Mouse (Mus musculus): Measurements from ENCODE around the gene Ctbp1.

The Ctbp1 gene

DNA sequence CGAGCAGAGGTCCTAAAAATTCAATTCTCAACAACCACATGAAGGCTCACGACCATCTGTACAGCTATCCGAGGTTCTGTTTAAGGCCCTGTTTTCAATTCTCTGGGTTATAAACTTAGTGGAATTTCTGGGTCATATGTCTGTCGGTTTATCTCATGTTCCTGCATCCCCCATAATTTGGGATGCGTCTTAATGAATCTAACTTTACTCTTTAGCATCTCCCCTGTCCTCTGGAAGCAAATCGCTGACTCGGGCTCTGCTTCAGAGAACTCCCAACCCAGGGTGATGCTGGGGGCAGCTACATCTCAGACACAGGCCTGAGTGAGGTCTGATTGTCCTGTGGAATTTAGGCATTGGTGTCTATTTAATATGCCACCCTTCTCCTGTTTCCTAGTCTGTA lies 70.5 kb downstream of the Ctbp1 start:
- no peak for DNase-seq

DNA sequence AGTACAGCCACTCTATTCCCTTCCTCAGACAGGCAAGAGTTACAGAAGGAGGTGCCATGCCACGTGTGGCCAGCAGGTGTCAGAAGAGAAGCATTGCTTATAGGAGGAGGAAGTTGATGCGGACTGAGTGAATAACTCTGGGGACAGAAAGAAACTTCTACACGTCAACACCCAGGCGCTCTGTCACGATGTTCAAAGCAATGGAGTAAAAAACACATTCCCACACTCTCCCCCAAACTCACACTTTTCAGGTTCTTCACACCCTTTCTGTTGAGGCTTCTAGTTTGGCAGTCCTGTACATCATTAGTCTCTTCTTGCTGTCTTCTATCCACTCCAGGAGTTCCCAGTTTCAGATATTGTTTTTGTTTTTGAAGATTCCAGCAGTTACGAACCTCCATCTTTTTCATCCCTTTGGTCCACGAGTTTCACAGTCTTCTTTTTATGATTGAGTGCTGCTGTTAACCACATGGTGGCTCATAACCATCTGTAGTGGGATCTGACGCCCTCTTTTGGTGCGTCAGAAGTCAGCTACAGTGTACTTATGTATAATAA lies 71.0 kb downstream of the Ctbp1 start:
- DNase-seq: peak; percentile 65

DNA sequence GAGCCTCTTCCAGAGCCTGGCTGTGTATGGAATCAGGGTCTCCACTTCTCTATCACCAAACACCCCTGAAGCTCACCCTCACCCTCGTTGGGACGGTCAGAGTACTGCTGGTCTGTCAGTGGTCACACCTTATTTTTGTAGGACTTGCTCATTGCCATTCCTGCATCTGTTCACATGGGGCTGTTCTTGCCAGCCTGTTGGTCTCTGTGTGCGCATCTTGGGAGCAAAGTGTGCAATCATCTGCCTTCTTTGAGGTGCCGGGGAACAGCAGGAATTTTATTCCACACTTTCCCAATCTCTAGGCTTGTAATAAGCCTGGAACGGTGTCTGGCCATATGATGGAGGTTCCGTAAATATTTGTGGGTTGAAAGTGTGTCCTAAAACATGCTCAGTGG lies 71.6 kb downstream of the Ctbp1 start:
- DNase-seq: no peak

DNA sequence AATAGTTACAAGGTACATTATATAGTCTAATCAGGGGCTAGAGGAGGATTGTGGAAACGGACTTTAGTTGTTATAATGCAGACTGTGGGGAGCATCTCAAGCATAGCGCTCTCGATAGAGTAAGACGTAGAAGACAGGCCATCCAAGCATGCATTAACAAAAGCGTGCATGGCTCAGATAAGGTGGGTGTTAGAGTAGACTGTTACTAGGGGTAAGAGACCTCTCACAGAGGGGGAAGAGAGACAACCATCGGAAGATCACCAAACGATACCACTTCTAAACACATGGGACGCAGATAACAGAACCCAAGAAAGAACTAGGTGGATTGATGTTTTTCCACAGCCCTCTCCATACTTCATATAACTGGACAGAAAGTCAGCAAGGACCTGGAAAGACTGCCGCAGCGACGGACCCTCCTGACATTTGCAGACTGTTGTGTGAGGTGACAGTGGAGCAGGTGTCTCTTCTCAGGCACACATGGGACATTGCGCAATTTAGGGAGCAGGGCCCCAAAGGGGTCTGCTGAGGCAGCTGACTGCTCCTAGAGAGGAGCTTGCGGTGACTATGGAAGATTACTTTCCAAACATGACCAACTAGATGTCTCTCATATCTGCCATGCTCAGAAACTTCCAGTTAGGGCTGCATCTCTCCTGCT lies 72.2 kb downstream of the Ctbp1 start:
- DNase-seq: no peak

DNA sequence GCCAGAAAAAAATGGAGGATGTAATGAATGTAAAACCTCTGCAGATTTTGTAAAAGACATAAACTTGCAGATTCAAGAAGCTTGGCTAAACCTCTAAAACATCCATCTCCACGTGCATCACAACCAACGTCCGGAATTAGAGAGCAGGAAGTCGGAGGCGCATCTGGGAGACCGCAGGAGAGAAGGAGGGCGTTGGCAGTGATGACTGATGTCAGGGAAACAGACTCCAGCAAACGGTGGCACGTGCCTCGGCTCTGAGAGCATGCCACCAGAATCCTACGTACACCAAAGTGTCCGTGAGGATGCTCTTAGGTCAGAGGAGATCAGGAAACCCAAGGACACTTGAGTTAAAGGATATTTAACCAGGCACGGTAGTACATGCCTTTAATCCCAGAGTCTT lies 73.1 kb downstream of the Ctbp1 start:
- no peak for DNase-seq

DNA sequence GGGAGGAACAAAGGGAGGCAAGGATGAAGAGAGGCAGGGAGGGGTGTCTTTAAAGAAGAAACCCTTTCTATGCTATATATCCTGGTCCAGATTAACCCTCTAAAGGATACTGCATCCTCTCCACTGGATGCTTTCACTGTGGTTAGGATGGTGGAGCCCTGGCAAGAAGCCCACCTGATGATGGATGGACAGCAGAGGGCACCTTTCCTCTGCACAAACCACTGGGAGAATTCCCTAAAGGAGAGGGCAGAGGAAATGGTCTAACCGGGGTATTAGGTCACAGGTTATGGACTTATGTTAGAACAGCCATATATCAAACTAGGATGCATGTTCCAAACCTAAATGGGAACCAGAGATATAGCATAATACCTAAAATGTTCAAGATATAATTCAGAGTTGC lies 74.7 kb downstream of the Ctbp1 start:
- no peak for DNase-seq

Data from cerebellum, adult 9-11 months (tissue).